Mouse (Mus musculus): ENCODE measurements around the gene Mroh2a. TPM values are rescaled to one million over a fixed set of nuclear protein-coding genes. Genes with fewer than 3 reads are reported as not detected.

Gene Mroh2a
- polyA plus RNA-seq, 1 experiment = not detected

DNA sequence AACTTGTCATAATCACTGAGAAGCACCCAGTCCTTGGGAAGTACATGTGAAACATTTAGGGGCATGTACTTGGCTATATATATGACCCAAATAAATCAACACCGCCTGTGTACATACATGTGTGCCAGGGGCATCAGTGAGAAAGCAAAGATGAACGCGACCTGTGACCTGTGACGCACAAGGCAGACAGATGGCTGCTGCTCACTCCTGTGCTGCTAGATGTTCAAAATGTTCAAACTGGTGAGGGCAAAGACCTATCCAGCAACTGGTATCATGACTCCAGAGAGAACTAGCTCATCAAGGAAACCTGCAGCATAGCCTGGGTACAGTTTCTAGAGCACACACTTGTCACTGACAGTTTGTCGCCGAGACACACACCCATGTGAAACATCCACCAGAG lies 40.7 kb downstream of the Mroh2a start:
- Histone ChIP-seq H3K27ac (ENCODE audit: insufficient read depth, low read depth, low read length) (no peak overlapping the region), H3K4me1 (ENCODE audit: control insufficient read depth, insufficient read depth, low read length) (no peaks in the 10 kb centered on the region), H3K4me3 (ENCODE audit: insufficient read depth, low read depth, low read length) (no peak overlapping the region)
- 93% methylated on average over 6 of the region's 6 CpGs for WGBS
- no peak for TF ChIP-seq POLR2A (IDR thresholded peaks at IDR 0.05; ENCODE audit: insufficient read depth, low read depth, low read length)
- no peak for TF ChIP-seq CTCF (IDR thresholded peaks at IDR 0.05; ENCODE audit: insufficient read depth, low read depth, low read length)

DNA sequence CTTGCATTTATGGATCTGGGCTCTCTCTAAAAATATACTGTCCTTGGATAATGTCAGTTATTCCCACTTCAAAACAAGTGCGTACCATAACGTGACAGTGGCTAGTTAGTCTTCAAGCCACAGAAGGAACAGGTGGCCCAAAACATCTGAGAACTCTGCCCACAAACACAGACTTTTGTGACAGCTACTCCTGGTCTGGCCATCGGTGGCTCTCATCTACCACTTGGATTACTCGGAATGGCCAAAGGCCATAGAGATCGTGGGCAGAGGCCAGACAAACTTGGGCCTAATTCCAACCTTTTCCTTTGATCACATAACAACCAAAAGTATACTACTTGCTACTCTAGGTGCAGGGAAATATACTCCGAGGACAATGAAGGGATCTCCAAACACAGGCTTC lies 41.3 kb downstream of the Mroh2a start:
- H3K27ac ChIP-seq (ENCODE audit: insufficient read depth, low read depth, low read length) = no peak overlapping the region
- 86% methylated on average over 6 of the region's 6 CpGs for WGBS
- H3K4me1 ChIP-seq (ENCODE audit: control insufficient read depth, insufficient read depth, low read length) = no peaks in the 10 kb centered on the region
- no peak overlapping the region for H3K4me3 ChIP-seq (ENCODE audit: insufficient read depth, low read depth, low read length)
- TF ChIP-seq POLR2A (IDR thresholded peaks at IDR 0.05; ENCODE audit: insufficient read depth, low read depth, low read length) (no peak), CTCF (IDR thresholded peaks at IDR 0.05; ENCODE audit: insufficient read depth, low read depth, low read length) (no peak)

DNA sequence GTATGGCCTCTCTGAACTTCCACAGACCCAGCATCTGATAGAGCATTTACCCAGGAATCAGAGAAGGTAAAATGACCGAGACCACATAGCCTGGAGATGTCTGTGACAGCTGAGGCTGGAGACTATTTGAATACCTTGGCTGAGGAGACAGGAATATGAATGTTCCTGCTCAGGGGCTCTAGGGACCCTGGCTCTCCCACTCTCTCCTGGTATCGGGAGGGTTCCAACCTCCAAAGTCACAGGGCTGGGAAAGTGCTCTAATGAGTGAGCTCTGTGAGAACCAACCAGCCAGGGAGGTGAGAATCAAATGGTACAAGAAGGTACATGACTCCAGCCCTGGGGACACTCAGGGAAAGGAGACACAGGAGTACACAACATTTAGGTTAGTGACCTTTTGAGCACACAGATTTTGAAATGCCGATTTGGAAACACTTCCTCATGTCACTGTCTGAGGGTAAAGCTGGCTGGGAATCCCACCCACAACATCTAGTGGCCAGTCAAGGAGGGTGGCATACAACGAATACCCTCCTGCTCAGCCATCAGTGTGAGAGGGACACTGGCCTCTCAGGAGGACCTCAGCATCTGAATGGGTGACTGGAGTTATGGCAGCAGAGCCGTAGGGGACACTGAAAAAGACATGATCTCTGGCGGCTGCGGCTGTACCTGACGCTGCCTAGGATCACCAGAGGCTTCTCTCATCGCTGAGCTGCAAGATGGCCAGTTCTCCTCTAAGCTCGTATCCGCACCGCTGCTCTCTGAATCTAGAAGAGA lies 42.9 kb downstream of the Mroh2a start:
- TF ChIP-seq CTCF (IDR thresholded peaks at IDR 0.05; ENCODE audit: insufficient read depth, low read depth, low read length) (no peak), POLR2A (IDR thresholded peaks at IDR 0.05; ENCODE audit: insufficient read depth, low read depth, low read length) (no peak)
- Histone ChIP-seq H3K27ac (ENCODE audit: insufficient read depth, low read depth, low read length) (no peak overlapping the region), H3K4me3 (ENCODE audit: insufficient read depth, low read depth, low read length) (no peak overlapping the region), H3K4me1 (ENCODE audit: control insufficient read depth, insufficient read depth, low read length) (no peaks in the 10 kb centered on the region)
- WGBS = 90% methylated on average over 12 of the region's 12 CpGs

DNA sequence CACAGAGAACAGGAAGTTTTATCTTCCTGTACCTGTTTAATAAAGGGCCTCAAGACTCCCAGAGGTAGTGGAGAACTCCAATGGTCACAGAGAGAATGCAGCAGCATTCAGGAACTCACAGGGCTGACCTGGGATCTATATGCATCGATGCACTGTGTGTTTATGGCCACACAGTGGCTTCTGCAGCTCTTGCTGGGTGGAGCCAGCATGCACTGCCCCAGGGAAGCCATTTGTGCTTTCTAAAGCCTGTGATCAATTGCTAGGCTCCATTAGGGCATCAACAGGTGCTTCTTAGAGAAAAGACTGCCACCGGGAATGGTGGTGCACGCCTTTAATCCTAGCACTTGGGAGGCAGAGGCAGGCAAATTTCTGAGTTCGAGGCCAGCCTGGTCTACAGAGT lies 46.1 kb downstream of the Mroh2a start:
- WGBS = 60% methylated on average over 4 of the region's 4 CpGs
- no peak overlapping the region for H3K27ac ChIP-seq (ENCODE audit: insufficient read depth, low read depth, low read length)
- H3K4me3 ChIP-seq (ENCODE audit: insufficient read depth, low read depth, low read length) = no peak overlapping the region
- TF ChIP-seq POLR2A (IDR thresholded peaks at IDR 0.05; ENCODE audit: insufficient read depth, low read depth, low read length) = no peak
- no peak for TF ChIP-seq CTCF (IDR thresholded peaks at IDR 0.05; ENCODE audit: insufficient read depth, low read depth, low read length)
- H3K4me1 ChIP-seq (ENCODE audit: control insufficient read depth, insufficient read depth, low read length) = peaks cover 2% of the 10 kb centered on the region

DNA sequence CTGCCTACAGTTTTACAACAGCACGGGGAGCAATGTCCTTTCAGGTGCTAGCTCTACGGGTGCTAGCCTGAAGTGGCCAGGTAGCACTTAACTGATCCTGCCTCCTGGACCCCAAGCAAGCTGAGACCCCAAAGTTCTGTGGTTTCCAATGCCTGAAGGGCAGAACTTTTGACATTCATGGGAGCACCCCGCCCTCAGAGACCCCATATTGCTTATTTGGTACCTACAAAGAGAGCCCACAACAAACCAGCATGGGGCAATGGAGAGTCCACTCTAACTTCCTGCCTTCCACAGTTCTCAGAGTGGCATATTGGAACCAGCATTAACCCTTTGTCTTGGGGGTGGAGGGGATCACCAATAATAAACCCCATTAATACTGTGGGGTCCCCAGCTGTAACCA lies 46.5 kb downstream of the Mroh2a start:
- WGBS = 96% methylated on average over 3 of the region's 3 CpGs
- H3K4me3 ChIP-seq (ENCODE audit: insufficient read depth, low read depth, low read length) = no peak overlapping the region
- H3K27ac ChIP-seq (ENCODE audit: insufficient read depth, low read depth, low read length) = no peak overlapping the region
- TF ChIP-seq CTCF (IDR thresholded peaks at IDR 0.05; ENCODE audit: insufficient read depth, low read depth, low read length) = no peak
- TF ChIP-seq POLR2A (IDR thresholded peaks at IDR 0.05; ENCODE audit: insufficient read depth, low read depth, low read length) = no peak
- peaks cover 4% of the 10 kb centered on the region for H3K4me1 ChIP-seq (ENCODE audit: control insufficient read depth, insufficient read depth, low read length)

DNA sequence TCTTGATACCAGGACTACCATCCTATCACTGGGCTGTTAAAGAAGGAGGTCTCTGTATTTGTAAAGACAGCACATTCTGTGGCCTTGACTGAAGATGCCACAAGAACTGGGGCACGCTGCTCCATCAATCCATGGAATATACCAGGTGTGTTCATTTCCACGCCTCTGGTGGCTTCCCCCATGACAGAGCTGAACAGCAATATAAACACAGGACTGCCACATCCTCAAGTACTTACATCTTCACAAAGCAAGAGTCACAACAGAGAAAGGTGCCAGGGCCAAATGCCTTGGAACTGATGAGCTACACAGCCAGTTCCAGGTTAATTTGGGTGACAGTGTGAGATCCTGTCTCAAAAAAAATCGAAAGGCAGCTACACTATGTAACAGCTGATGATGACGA lies 47.0 kb downstream of the Mroh2a start:
- 85% methylated on average over 4 of the region's 4 CpGs for WGBS
- H3K4me3 ChIP-seq (ENCODE audit: insufficient read depth, low read depth, low read length) = no peak overlapping the region
- H3K27ac ChIP-seq (ENCODE audit: insufficient read depth, low read depth, low read length) = no peak overlapping the region
- TF ChIP-seq POLR2A (IDR thresholded peaks at IDR 0.05; ENCODE audit: insufficient read depth, low read depth, low read length) (no peak), CTCF (IDR thresholded peaks at IDR 0.05; ENCODE audit: insufficient read depth, low read depth, low read length) (no peak)
- peaks cover 4% of the 10 kb centered on the region for H3K4me1 ChIP-seq (ENCODE audit: control insufficient read depth, insufficient read depth, low read length)

DNA sequence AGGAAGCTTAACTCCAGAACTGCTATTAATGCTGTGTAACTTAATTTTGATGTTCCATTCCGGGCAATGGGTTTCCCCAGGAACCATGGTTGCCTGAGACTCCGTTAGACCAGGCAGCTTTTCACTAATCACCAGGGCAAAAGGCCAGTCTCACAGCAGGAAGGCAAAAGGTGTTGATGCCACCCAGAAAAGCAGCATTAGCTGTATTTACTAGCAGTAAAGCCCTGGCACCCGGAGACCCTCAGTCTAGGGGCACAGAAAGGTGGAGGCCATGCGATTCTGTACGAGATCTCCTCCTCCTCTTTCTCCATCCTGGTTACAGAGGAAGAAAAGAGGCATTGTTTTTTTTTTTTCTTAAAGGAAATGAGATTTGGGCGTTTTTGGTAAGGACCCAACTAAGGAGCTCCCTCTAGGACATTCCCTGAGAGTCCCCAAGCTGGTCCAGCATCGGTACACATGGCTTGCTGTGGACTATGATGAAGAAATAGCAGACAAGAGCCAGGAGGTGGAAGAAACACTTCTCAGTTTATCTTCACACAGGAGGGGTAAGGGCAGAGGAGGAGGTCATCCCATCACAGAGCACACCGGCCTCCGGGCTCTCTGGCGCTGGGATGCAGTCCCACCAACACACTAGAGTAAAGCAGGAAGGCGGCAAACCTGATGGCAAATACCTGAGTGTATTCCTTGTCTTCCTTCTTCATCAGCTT lies 47.7 kb downstream of the Mroh2a start:
- 66% methylated on average over 11 of the region's 11 CpGs for WGBS
- no peak overlapping the region for H3K4me3 ChIP-seq (ENCODE audit: insufficient read depth, low read depth, low read length)
- TF ChIP-seq CTCF (IDR thresholded peaks at IDR 0.05; ENCODE audit: insufficient read depth, low read depth, low read length) (no peak), POLR2A (IDR thresholded peaks at IDR 0.05; ENCODE audit: insufficient read depth, low read depth, low read length) (no peak)
- peaks cover 4% of the 10 kb centered on the region for H3K4me1 ChIP-seq (ENCODE audit: control insufficient read depth, insufficient read depth, low read length)
- no peak overlapping the region for H3K27ac ChIP-seq (ENCODE audit: insufficient read depth, low read depth, low read length)

DNA sequence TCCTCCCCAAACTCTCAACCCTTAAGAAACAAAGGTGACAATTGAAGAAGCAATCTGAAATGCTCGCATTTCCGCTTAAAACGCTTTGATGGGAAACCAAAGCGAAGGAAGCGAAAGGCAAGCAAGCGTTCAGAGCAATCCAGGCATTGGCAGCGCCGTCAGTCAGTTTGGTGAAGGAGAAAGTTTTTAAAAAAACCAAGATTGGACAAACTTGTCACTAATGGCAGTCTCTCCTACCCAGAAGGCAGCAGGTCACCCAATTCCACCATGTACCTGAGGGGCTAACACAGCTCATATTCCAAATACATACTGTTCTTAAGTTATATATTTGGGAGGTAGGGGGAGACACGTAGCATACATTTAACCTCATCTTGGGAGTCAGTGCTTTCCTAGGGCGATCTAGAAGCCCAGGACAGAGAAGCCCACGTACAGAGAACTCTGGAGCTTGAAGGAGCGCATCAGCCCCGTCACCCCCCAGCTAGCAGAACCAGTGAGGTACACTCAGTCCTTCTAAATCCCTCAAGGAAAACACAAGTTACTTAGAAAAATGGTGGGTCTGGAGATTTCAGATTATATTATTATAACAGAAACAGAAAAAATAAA lies 48.4 kb downstream of the Mroh2a start:
- no peak overlapping the region for H3K27ac ChIP-seq (ENCODE audit: insufficient read depth, low read depth, low read length)
- 69% methylated on average over 13 of the region's 13 CpGs for WGBS
- no peak overlapping the region for H3K4me3 ChIP-seq (ENCODE audit: insufficient read depth, low read depth, low read length)
- TF ChIP-seq CTCF (IDR thresholded peaks at IDR 0.05; ENCODE audit: insufficient read depth, low read depth, low read length) (no peak), POLR2A (IDR thresholded peaks at IDR 0.05; ENCODE audit: insufficient read depth, low read depth, low read length) (no peak)
- peaks cover 4% of the 10 kb centered on the region for H3K4me1 ChIP-seq (ENCODE audit: control insufficient read depth, insufficient read depth, low read length)

Data from olfactory bulb, adult 2 months (tissue).